Mouse (Mus musculus): ENCODE results near the gene Sv2b.

DNA sequence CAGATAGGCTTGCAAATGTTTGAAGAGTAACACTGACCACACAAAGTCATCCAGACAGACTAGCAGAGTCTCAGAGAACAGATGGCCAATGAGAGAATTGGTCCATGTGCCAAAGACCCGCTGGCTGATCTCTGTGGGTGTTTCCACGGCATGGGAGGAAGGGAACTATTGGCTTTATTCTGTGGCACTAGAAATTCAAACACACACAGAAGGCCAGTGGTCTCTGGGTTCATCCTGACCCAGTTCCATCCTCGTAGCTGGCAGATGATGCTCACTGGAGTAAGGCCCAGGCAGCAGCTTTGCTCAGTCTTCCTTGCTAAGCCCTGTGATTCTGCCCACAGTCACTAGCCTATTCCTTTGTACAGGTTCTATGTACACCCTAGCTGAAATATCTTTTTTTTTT is 20.7 kb upstream of the Sv2b start:
- TF ChIP-seq CTCF (IDR thresholded peaks at IDR 0.05) = no peak
- TF ChIP-seq EP300 (IDR thresholded peaks at IDR 0.05) = no peak
